Mouse (Mus musculus) bone marrow macrophage, adult 2 months (primary cell): ENCODE results near the gene Pianp. TPM values are rescaled to one million over a fixed set of nuclear protein-coding genes. Genes with fewer than 3 reads are reported as not detected.
"Not testable (repeated sequence)": the region's sequence is repeated elsewhere in the genome, so short reads cannot be mapped to it uniquely, and the experiment has no call there.

ENCODE experiments used
- H3K27ac ChIP-seq: 2 replicates; pipeline ENCODE4 v1.5.1; 2012; ENCODE audit warnings: low read depth, low read length; ENCODE audit not compliant: insufficient read depth
- H3K4me1 ChIP-seq: 2 replicates; pipeline ENCODE4 v1.6.1; 2012; ENCODE audit warnings: low read length; ENCODE audit not compliant: control insufficient read depth, insufficient read depth
- H3K4me3 ChIP-seq: 2 replicates; pipeline ENCODE4 v1.5.1; 2012; ENCODE audit warnings: mild to moderate bottlenecking, low read length, moderate library complexity; ENCODE audit not compliant: insufficient read depth
- CTCF ChIP-seq: IDR thresholded peaks from 2 replicates; pipeline ENCODE4 v1.5.1; 2012; ENCODE audit warnings: low read depth, mild to moderate bottlenecking, low read length, moderate library complexity
- POLR2A ChIP-seq: IDR thresholded peaks from 2 replicates; pipeline ENCODE4 v1.6.1; 2012; ENCODE audit warnings: mild to moderate bottlenecking, low read depth, low read length, borderline replicate concordance
- polyA plus RNA-seq: library from polyadenylated mRNA; stranded (reverse); fragments of >200 nt; gene quantifications from 2 replicates; pipeline ENCODE4 v1.2.4, GENCODE M21; 2012; ENCODE audit not compliant: missing spikeins, insufficient read depth, insufficient read length

The Pianp gene
- polyA plus RNA-seq, 1 experiment = 7.2 TPM

- Histone ChIP-seq H3K27ac (no peak overlapping the region), H3K4me3 (no peak overlapping the region), H3K4me1 (peaks cover 27% of the 10 kb centered on the region)
- TF ChIP-seq POLR2A (no peak), CTCF (no peak)
Measured at GRCm38 (mm10) chr6:125003706-125004105, 7.2 kb downstream of the Pianp start.

- Histone ChIP-seq H3K4me3 (no peak overlapping the region), H3K27ac (no peak overlapping the region), H3K4me1 (peaks cover 23% of the 10 kb centered on the region)
- no peak for TF ChIP-seq POLR2A
- no peak for TF ChIP-seq CTCF
Measured at GRCm38 (mm10) chr6:125005086-125005485, 8.6 kb downstream of the Pianp start.

DNA sequence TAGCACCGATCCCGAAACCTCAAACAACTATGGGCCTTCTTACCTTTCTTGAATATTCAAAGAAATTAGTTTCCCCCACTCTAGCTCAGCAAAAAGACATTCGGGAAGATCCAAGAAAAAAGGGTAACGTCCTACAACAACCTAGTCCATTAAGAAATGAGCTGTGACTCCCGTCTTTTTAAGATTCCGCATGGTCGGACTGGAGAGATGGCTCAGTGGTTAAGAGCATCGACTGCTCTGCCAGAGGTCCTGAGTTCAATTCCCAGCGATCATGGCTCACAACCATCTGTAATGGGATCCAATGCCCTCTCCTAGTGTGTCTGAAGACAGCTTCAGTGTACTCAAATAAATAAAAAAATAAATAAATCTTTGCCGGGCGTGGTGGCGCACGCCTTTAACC lies 11.6 kb downstream of the Pianp start:
- peak overlapping the region; percentile 85 for H3K27ac ChIP-seq
- no peak for TF ChIP-seq CTCF
- no peak for TF ChIP-seq POLR2A
- H3K4me3 ChIP-seq = peak overlapping the region; percentile 69
- peaks cover 32% of the 10 kb centered on the region for H3K4me1 ChIP-seq

DNA sequence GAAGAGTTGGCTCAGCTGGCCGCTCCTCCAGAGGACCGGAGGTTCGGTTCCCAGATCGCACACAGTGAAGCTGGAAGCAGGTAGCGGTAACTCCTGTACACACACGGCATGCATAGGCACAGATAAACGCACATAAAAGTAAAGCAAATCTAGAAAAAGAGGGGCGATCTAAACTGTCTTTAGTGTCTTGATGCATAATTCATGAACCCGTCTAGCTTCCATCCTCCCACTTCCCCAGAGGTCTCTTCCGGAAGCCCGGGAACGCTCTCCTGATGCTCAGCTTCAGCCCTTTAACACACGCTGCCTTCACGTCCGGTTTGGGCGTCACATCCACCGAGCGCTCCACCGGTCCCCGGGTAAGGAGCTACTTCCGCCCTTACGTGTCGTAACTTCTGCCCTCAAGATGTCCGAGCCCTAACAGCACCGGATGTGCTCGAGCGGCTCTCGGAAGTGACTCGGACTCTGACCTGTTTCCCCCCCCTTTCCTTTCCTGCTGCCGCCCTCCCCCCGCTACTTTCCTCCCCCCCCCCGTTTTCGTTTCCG lies 12.2 kb downstream of the Pianp start:
- Histone ChIP-seq H3K4me1 (peaks cover 32% of the 10 kb centered on the region), H3K4me3 (peak overlapping the region; percentile 69), H3K27ac (peak overlapping the region; percentile 85)
- TF ChIP-seq CTCF (no peak), POLR2A (no peak)

- Histone ChIP-seq H3K27ac (peak within 1 kb of the TSS; percentile 97), H3K4me3 (peak within 1 kb of the TSS; percentile 81), H3K4me1 (peaks cover 32% of the 10 kb centered on the region)
- TF ChIP-seq POLR2A (no peak), CTCF (no peak)
Measured at GRCm38 (mm10) chr6:125009129-125009180, 12.5 kb downstream of the Pianp start, which contains the start of gene Zfp384. TSS of gene Zfp384 (plus strand) at chr6:125009145.

DNA sequence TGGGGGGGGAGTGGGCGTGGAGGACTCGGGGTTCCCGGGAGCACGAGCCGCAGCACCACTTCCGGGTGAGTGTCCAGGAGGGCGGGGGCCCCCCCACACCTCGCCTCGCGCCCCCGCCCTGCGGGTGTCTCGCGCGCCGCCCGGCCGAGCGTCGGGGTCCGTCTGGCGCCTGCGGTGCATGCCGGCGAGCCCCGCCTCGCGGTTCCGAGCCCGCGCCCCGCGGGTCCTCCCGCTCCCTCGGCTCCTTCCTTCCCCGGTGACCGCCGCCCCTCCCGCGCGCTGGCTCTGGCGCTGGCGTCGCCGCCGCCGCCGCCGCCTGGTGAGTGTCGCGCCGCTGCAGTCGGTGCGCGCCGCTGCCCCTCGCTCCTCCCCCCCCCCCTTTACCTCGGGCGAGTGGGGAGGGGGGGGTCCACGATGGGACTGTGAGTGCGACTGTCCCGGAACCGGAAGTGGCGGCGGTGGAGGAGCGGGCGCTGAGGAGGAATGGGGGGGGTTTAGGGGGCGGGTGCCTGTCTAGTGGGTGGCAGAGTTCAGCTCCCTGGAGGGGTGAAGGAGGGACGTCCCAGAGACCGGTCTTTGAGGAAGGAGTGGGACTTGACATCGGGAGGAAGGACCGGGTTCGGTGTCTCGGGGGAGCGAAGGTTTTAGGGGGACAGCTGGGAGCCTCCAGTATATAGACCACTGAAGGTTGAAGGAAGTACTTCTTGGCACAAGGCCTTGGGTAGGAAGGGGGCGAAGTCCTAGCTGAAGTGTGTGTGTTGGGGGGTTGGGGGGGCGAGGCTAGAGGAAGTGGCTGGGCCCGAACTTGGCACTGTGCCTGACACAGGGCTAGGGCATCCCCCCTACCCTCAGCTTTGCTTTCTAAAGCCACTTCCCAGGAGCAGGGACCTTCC lies 12.9 kb downstream of the Pianp start:
- 0 out of 2 replicates have a peak, but pooled peaks have one; percentile 7 for TF ChIP-seq CTCF
- no peak for TF ChIP-seq POLR2A
- peaks cover 32% of the 10 kb centered on the region for H3K4me1 ChIP-seq
- peak overlapping the region; percentile 81 for H3K4me3 ChIP-seq
- peak overlapping the region; percentile 97 for H3K27ac ChIP-seq

- no peak overlapping the region for H3K27ac ChIP-seq
- peaks cover 6% of the 10 kb centered on the region for H3K4me1 ChIP-seq
- no peak for TF ChIP-seq CTCF
- no peak for TF ChIP-seq POLR2A
Measured at GRCm38 (mm10) chr6:125017682-125018081, 21.2 kb downstream of the Pianp start.

GRCm38 (mm10) chr6:125030532-125030931 lies 34.0 kb downstream of the Pianp start:
- H3K4me3 ChIP-seq, H3K27ac ChIP-seq, H3K4me1 ChIP-seq: not testable (repeated sequence)
- peak; percentile 99 for TF ChIP-seq CTCF

More at GRCm38 (mm10) chr6:125017682-125018081, 21.2 kb downstream of the Pianp start:
- no peak overlapping the region for H3K4me3 ChIP-seq

DNA sequence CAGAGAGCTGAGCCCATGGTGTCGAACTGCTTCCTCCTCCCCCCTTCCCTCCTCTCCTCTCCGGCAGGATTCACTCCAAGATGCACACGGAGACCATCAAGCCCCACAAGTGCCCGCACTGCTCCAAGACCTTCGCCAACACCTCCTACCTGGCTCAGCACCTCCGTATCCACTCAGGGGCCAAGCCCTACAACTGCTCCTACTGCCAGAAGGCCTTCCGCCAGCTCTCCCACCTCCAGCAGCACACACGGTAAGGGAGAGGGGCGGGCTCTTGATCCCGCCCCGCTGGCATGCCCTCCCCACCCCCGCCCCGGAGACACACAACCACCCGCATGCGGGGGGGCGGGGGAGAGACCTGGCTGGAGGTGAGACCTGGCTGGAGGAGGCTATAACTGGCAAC lies 35.1 kb downstream of the Pianp start:
- H3K27ac ChIP-seq = no peak overlapping the region
- H3K4me3 ChIP-seq = no peak overlapping the region
- no peaks in the 10 kb centered on the region for H3K4me1 ChIP-seq
- TF ChIP-seq CTCF (no peak), POLR2A (no peak)

DNA sequence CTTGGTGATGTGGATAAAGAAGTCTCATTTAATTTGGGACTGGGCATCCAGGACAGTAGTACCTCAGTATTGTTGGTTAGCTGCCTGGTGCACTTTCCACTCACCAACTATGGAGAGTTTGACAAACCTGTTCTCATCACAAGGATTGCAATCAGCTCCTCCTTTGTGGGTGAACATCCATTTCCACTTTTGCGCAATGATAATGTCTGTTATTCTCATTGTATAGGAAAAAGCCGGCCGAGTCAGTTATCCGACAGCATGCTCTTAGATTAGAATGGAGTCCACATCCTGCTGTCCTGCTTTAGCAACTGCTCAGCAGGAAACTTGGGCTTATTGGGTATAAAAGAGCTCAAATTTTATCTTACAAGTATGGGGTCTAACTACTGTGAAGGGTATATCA lies 42.2 kb downstream of the Pianp start:
- peak overlapping the region; percentile 48; the same call in 1 of the 2 replicates for H3K27ac ChIP-seq
- H3K4me3 ChIP-seq = no peak overlapping the region
- TF ChIP-seq CTCF (no peak), POLR2A (no peak)
- peaks cover 19% of the 10 kb centered on the region for H3K4me1 ChIP-seq

GRCm38 (mm10) chr6:125039131-125039530 lies 42.6 kb downstream of the Pianp start:
- H3K27ac ChIP-seq = peak overlapping the region; percentile 48
- H3K4me3 ChIP-seq = peak overlapping the region; percentile 84

More at GRCm38 (mm10) chr6:125039131-125039530, 42.6 kb downstream of the Pianp start:
- peaks cover 19% of the 10 kb centered on the region for H3K4me1 ChIP-seq
- TF ChIP-seq CTCF = no peak
- TF ChIP-seq POLR2A = no peak
